Mouse (Mus musculus) heart, embryonic 15.5 days (tissue): ENCODE measurements around the gene Frem1. TPM values are rescaled to one million over a fixed set of nuclear protein-coding genes. Genes with fewer than 3 reads are reported as not detected.

Experiments
- ATAC-seq: fragments of 200-750 bp; cut with Nextera tagmentation; replicated peaks from 2 replicates; pipeline ENCODE4 v1.8.0; 2017; ENCODE audit warnings: low read depth, moderate TSS enrichment; ENCODE audit not compliant: insufficient number of reproducible peaks, insufficient read depth, low FRiP score
- H3K27ac ChIP-seq: fragments of 300-500 bp; sonication (generic); 2 replicates; pipeline ENCODE4 v1.5.1; 2015; ENCODE audit warnings: mild to moderate bottlenecking, inconsistent platforms
- H3K27me3 ChIP-seq: fragments of 300-500 bp; sonication (generic); 2 replicates; pipeline ENCODE4 v1.6.1; 2015; ENCODE audit warnings: inconsistent platforms
- H3K36me3 ChIP-seq: fragments of 300-500 bp; sonication (generic); 2 replicates; pipeline ENCODE4 v1.6.1; 2015; ENCODE audit warnings: mild to moderate bottlenecking, inconsistent platforms
- H3K4me1 ChIP-seq: fragments of 300-500 bp; sonication (generic); replicated peaks from 2 replicates; pipeline ENCODE4 v1.6.1; 2015; ENCODE audit warnings: inconsistent platforms
- H3K4me2 ChIP-seq: fragments of 300-500 bp; sonication (generic); 2 replicates; pipeline ENCODE4 v1.6.1; 2015; ENCODE audit warnings: inconsistent platforms, mild to moderate bottlenecking, moderate library complexity
- H3K4me3 ChIP-seq: fragments of 300-500 bp; sonication (generic); 2 replicates; pipeline ENCODE4 v1.5.1; 2015; ENCODE audit warnings: mild to moderate bottlenecking, inconsistent platforms
- H3K9ac ChIP-seq: fragments of 300-500 bp; sonication (generic); 2 replicates; pipeline ENCODE4 v1.6.1; 2015; ENCODE audit warnings: mild to moderate bottlenecking, inconsistent platforms
- H3K9me3 ChIP-seq: fragments of 300-500 bp; sonication (generic); replicated peaks from 2 replicates; pipeline ENCODE4 v1.6.1; 2016; ENCODE audit warnings: inconsistent platforms
- WGBS: fragments of 180-500 bp; shearing (Covaris S2); methylation state at CpG from one replicate; pipeline ENCODE4 v1.1.7; 2015; ENCODE audit warnings: mixed read lengths; 5-methylcytosine and 5-hydroxymethylcytosine counted together
- polyA plus RNA-seq: library from polyadenylated mRNA; unstranded; fragments of >200 nt; fragmentation: Nextera tagmentation; extraction: Ambion mirVana; gene quantifications from 2 replicates; pipeline ENCODE4 v1.2.1, GENCODE M21; 2015

Frem1 gene
- polyA plus RNA-seq, 1 experiment from 2014 or later: 3.5 TPM

GRCm38 (mm10) chr4:82884636-82885534 lies 167.3 kb downstream of the Frem1 start, which contains the start of gene Cer1:
Gene Cer1, minus strand, starts transcription at chr4:82885148.
- no peak within 1 kb of the TSS for H3K4me3 ChIP-seq
- H3K4me2 ChIP-seq: no peak within 1 kb of the TSS
- no peak within 1 kb of the TSS for H3K9ac ChIP-seq
- 60% methylated on average over 18 of the region's 19 CpGs for WGBS
- H3K4me1 ChIP-seq: no peaks in the 10 kb centered on the region
- H3K9me3 ChIP-seq: no peaks in the 10 kb centered on the region
- H3K27ac ChIP-seq: no peak within 1 kb of the TSS
- no peaks in the 10 kb centered on the region for H3K27me3 ChIP-seq
- ATAC-seq: no peak
- no peaks in the 10 kb centered on the region for H3K36me3 ChIP-seq

GRCm38 (mm10) chr4:82882500-82882899 lies 169.6 kb downstream of the Frem1 start:
- Histone ChIP-seq H3K27me3 (no peaks in the 10 kb centered on the region), H3K9ac (no peak overlapping the region), H3K4me3 (no peak overlapping the region), H3K36me3 (no peaks in the 10 kb centered on the region), H3K4me1 (no peaks in the 10 kb centered on the region), H3K4me2 (no peak overlapping the region), H3K27ac (no peak overlapping the region), H3K9me3 (no peaks in the 10 kb centered on the region)
- ATAC-seq: no peak
- WGBS: 75% methylated on average over 9 of the region's 9 CpGs

DNA sequence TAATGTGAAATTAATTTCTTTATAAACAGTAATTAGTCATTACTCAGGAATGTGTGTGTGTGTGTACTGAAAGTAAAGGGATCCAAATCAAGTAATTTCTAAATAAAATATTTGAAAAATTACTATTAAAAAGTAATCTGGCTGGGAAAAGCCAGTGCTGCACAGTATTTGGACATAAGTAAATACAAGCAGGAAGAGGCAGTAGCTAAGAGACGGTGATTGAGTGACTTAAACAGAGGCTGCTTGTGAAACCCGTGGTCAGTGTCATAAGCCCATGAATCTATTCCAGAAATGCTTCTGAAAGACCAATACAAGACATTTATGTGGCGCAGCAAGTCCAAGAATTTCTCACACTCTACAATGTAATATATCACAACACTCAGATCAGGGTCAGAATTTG lies 170.8 kb downstream of the Frem1 start:
- no peak for ATAC-seq
- Histone ChIP-seq H3K9ac (no peak overlapping the region), H3K36me3 (no peaks in the 10 kb centered on the region), H3K4me3 (no peak overlapping the region), H3K27me3 (no peaks in the 10 kb centered on the region), H3K27ac (no peak overlapping the region), H3K4me2 (no peak overlapping the region), H3K9me3 (no peaks in the 10 kb centered on the region), H3K4me1 (no peaks in the 10 kb centered on the region)
- WGBS: 75% methylated on average over 3 of the region's 3 CpGs

- Histone ChIP-seq H3K4me1 (no peaks in the 10 kb centered on the region), H3K9me3 (no peaks in the 10 kb centered on the region), H3K9ac (no peak overlapping the region), H3K4me3 (no peak overlapping the region), H3K27ac (no peak overlapping the region), H3K36me3 (no peaks in the 10 kb centered on the region), H3K4me2 (no peak overlapping the region), H3K27me3 (no peaks in the 10 kb centered on the region)
- no peak for ATAC-seq
- WGBS: 72% methylated on average over 2 of the region's 2 CpGs
Measured at GRCm38 (mm10) chr4:82880243-82880642, 171.9 kb downstream of the Frem1 start.

GRCm38 (mm10) chr4:82879152-82879551 lies 173.0 kb downstream of the Frem1 start:
- no peak for ATAC-seq

DNA sequence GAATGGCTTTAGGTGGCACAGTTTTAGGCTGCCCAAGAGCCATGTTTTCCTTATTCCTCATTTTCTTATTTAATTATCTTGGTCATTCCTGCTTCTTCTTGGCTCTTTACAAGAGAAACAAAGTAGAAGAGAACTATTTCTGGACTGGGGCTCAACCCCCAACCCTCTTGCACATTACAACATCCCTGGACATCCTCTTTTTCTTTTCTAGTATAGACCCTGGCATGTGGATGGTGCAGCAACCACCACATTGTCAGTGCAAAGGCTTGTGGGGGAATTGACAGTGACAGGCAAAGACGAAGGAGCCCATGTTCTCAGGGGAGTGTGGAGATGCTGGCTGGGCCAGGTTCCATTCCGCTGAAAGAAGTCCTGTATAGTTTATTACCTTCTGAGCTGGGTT lies 175.5 kb downstream of the Frem1 start:
- no peaks in the 10 kb centered on the region for H3K27me3 ChIP-seq
- no peak overlapping the region for H3K4me2 ChIP-seq
- H3K27ac ChIP-seq: no peak overlapping the region
- WGBS: 73% methylated on average over 2 of the region's 2 CpGs
- H3K9me3 ChIP-seq: no peaks in the 10 kb centered on the region
- H3K4me3 ChIP-seq: no peak overlapping the region
- no peak overlapping the region for H3K9ac ChIP-seq
- 0 out of 2 replicates have a peak, but pooled peaks cover 3% of the 10 kb centered on the region for H3K4me1 ChIP-seq
- no peaks in the 10 kb centered on the region for H3K36me3 ChIP-seq
- ATAC-seq: no peak

More at GRCm38 (mm10) chr4:82879152-82879551, 173.0 kb downstream of the Frem1 start:
- H3K27me3 ChIP-seq: no peaks in the 10 kb centered on the region
- no peak overlapping the region for H3K4me3 ChIP-seq
- H3K9me3 ChIP-seq: no peaks in the 10 kb centered on the region
- H3K4me1 ChIP-seq: no peaks in the 10 kb centered on the region
- no peaks in the 10 kb centered on the region for H3K36me3 ChIP-seq
- H3K27ac ChIP-seq: no peak overlapping the region
- H3K4me2 ChIP-seq: no peak overlapping the region
- no peak overlapping the region for H3K9ac ChIP-seq
- 83% methylated on average over 6 of the region's 6 CpGs for whole genome bisulfite sequencing

- no peak overlapping the region for H3K9ac ChIP-seq
- 66% methylated on average over 4 of the region's 4 CpGs for WGBS
- no peaks in the 10 kb centered on the region for H3K9me3 ChIP-seq
- no peak overlapping the region for H3K27ac ChIP-seq
- no peak overlapping the region for H3K4me3 ChIP-seq
- H3K36me3 ChIP-seq: no peaks in the 10 kb centered on the region
- H3K4me1 ChIP-seq: 0 out of 2 replicates have a peak, but pooled peaks cover 3% of the 10 kb centered on the region
- H3K27me3 ChIP-seq: no peaks in the 10 kb centered on the region
- no peak overlapping the region for H3K4me2 ChIP-seq
- no peak for ATAC-seq
Measured at GRCm38 (mm10) chr4:82875532-82875931, 176.6 kb downstream of the Frem1 start.

GRCm38 (mm10) chr4:82874791-82875190 lies 177.3 kb downstream of the Frem1 start:
- Histone ChIP-seq H3K27ac (no peak overlapping the region), H3K4me3 (no peak overlapping the region), H3K4me1 (0 out of 2 replicates have a peak, but pooled peaks cover 3% of the 10 kb centered on the region), H3K36me3 (no peaks in the 10 kb centered on the region), H3K9ac (no peak overlapping the region), H3K4me2 (no peak overlapping the region), H3K27me3 (no peaks in the 10 kb centered on the region), H3K9me3 (no peaks in the 10 kb centered on the region)
- 56% methylated on average over 4 of the region's 4 CpGs for WGBS
- ATAC-seq: no peak

DNA sequence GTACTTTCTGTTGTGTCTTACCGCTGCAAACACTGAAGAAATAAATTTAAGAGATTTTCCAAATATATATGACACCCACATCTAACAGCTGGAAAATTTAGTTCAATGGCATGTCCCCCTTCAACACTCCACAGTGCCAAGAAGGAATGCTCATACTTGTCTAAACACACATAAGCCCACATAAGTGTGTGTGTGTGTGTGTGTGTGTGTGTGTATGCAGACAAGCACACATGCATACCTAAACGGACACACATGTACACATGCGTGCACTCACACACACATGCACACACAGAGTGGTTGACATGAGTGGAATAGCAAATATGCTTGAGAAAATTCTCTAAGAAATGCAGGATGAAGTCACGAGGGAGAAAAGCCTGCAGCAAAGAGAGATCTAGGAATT lies 179.6 kb downstream of the Frem1 start:
- ATAC-seq: no peak
- Histone ChIP-seq H3K4me3 (no peak overlapping the region), H3K27ac (peak overlapping the region; percentile 2; the same call in 1 of the 2 replicates), H3K4me1 (0 out of 2 replicates have a peak, but pooled peaks cover 3% of the 10 kb centered on the region), H3K9ac (no peak overlapping the region), H3K4me2 (no peak overlapping the region), H3K36me3 (no peaks in the 10 kb centered on the region), H3K27me3 (no peaks in the 10 kb centered on the region), H3K9me3 (no peaks in the 10 kb centered on the region)
- 68% methylated on average over 4 of the region's 4 CpGs for WGBS

DNA sequence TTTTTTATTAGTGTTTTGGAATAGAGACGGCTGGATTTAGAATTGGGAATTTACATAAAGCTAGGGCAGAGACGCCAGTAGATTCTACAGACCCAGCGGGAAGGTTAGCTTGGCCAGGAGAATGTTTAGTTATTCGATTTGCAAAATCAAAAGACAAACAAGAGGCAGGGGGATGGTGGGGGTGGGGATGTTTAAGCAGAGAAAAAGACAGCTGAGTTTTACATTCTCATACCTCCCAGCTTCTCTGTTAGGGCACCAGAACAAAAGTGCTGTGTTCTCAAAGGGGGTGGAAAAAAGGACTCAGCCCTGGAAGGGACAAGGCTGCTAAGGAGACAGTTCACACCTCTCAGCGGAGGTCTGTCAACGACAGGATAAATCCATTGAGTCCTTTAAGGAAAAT lies 180.0 kb downstream of the Frem1 start:
- Histone ChIP-seq H3K4me1 (0 out of 2 replicates have a peak, but pooled peaks cover 3% of the 10 kb centered on the region), H3K27me3 (no peaks in the 10 kb centered on the region), H3K4me2 (no peak overlapping the region), H3K9me3 (no peaks in the 10 kb centered on the region), H3K9ac (no peak overlapping the region), H3K36me3 (no peaks in the 10 kb centered on the region), H3K4me3 (no peak overlapping the region), H3K27ac (no peak overlapping the region)
- ATAC-seq: no peak
- 39% methylated on average over 6 of the region's 6 CpGs for WGBS

DNA sequence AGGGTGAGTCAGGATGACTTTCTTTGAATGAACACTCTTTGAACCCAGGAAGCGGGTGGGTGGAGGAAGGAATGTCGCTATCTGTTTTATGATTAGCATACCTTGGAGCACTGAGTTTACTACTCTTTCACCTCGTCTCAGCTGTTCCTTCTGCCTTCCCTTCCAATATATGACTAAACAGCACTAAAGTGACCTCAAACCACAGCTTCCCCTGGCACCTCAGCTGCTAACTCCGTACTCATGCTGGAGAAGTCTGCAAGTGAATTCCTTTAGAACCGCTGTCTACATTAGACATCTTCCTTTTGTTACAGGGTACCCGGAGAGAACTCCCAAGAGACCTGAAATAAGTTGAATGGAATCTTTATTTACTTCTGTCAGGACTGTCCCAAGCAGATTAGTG lies 181.2 kb downstream of the Frem1 start:
- H3K4me2 ChIP-seq: no peak overlapping the region
- H3K27ac ChIP-seq: no peak overlapping the region
- no peak overlapping the region for H3K9ac ChIP-seq
- ATAC-seq: no peak
- no peaks in the 10 kb centered on the region for H3K27me3 ChIP-seq
- H3K4me1 ChIP-seq: 0 out of 2 replicates have a peak, but pooled peaks cover 3% of the 10 kb centered on the region
- no peaks in the 10 kb centered on the region for H3K36me3 ChIP-seq
- H3K9me3 ChIP-seq: no peaks in the 10 kb centered on the region
- 70% methylated on average over 6 of the region's 6 CpGs for WGBS
- H3K4me3 ChIP-seq: no peak overlapping the region
